Mouse (Mus musculus) myocyte (in vitro differentiated cells): ENCODE measurements around the gene Ankk1.

Source experiments
- POLR2A ChIP-seq: IDR thresholded peaks from one replicate; pipeline ENCODE4 v1.6.1; 2011; ENCODE audit warnings: low read depth, mild to moderate bottlenecking, control low read depth, moderate library complexity; ENCODE audit not compliant: insufficient read length
- POLR2AphosphoS2 ChIP-seq: IDR thresholded peaks from one replicate; pipeline ENCODE4 v1.6.1; 2011; ENCODE audit warnings: low read depth, control low read depth; ENCODE audit not compliant: insufficient read length

DNA sequence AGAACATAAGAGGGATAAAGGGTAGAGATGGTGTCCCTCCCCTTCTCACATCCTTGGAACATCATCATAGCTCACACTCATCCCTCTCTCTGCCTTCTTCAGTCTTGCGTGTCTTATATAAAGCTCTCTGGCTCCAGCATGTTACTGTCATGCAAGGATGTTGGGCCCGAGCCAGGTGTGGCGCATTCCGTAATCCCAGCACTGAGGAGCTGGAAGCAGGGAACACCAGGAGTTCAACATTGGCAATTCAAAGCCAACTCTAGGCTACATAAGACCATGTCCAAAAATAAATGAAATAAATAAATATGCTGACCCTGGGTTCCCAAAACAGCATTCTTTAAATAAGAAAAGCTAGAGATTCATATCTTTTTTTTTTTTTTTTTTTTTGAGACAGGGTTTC lies 46.9 kb downstream of the Ankk1 start:
- TF ChIP-seq POLR2A: no peak
- TF ChIP-seq POLR2AphosphoS2: no peak
